Mouse (Mus musculus): Measurements from ENCODE around the gene Tbc1d32. TPM values are rescaled to one million over a fixed set of nuclear protein-coding genes. Genes with fewer than 3 reads are reported as not detected.
A peak's percentile ranks its signal among the peaks of the same experiment; 100 is the strongest.

The Tbc1d32 gene
- total RNA-seq, 2 experiments from 2014 or later: 1.4 to 1.9 TPM

DNA sequence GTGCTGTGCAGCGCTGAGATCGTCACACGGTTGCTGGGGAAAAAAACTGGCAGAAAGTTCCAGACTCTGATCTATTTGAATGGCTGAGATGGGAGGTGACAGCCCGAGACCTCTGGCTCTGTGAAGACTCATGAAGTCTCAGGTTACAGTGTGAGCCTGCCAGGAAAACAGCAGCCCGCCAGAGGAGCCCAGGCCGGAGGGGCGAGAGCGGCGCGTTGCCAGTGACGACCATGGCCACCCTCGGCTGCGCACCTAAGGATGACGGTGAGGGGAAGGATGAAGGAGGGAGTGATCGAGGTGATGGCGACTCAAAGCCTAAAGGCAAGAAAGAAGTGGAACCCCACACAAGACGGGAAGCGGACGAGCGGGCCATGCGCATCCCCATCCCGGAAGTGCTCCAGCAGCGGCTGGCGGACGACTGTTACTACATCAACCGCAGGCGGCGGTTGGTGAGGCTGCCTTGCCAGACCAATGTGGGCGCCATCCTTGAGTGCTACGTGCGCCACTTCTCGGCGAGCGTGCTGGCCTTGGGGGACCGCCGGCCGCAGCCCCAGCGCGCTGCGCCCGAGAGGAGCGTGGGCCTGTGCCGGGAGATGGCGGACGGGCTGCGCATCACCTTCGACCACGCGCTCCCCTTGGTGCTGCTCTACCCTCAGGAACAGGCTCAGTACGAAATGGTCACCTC, 113.4 kb downstream of the Tbc1d32 start:
- DNase-seq: peak; percentile 54

- no peak for DNase-seq
Measured at GRCm38 (mm10) chr10:56106996-56107334, 121.5 kb downstream of the Tbc1d32 start.

- peak; percentile 73 for DNase-seq
Measured at GRCm38 (mm10) chr10:56106333-56106995, 122.0 kb downstream of the Tbc1d32 start, which contains the start of gene Msl3l2. Gene Msl3l2, plus strand, starts transcription at chr10:56106917.

- no peak for DNase-seq
Measured at GRCm38 (mm10) chr10:56099641-56100310, 128.7 kb downstream of the Tbc1d32 start.

- DNase-seq: no peak
Measured at GRCm38 (mm10) chr10:56099126-56099525, 129.4 kb downstream of the Tbc1d32 start.

GRCm38 (mm10) chr10:56096757-56097156, 131.7 kb downstream of the Tbc1d32 start:
- no peak for DNase-seq

DNA sequence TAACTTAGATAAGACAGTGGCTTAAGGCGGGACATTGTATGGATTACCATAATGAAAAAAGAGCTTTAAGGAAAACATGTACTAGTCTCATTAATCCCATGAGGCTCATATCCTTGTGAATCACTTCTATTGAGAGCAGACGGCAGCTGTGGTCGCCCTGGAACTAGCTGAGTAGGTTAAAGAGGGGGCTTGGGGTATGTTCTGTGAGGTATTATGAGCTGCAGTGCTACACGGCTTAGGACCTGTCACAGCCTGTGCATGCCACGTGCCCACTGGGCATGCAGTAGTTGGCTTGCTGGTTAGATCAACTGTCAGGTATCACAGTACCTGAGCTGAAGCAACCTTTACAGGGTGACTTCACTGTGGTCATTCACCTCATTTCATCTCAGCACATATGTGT, 133.9 kb downstream of the Tbc1d32 start:
- no peak for DNase-seq

DNA sequence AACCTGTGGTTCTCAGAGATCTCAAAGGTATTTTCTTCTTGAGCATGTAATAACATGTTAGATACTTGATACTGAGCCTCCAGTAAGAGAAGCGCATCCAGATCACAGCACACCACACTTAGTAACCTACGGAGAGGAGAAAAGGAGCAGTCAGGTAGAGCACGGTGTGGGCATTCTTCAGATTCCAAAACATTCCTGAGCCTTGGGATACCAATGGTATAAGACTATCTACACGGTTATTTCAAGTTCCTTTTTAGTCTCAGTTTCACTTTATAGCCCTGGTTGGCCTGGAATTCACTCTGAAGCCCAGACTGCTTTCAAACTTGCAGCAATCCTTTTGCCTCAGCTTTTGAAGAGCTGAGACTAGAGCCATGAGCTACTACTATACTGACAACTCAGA, 138.8 kb downstream of the Tbc1d32 start:
- DNase-seq: no peak

- no peak for DNase-seq
Measured at GRCm38 (mm10) chr10:56062746-56063145, 165.7 kb downstream of the Tbc1d32 start.

DNA sequence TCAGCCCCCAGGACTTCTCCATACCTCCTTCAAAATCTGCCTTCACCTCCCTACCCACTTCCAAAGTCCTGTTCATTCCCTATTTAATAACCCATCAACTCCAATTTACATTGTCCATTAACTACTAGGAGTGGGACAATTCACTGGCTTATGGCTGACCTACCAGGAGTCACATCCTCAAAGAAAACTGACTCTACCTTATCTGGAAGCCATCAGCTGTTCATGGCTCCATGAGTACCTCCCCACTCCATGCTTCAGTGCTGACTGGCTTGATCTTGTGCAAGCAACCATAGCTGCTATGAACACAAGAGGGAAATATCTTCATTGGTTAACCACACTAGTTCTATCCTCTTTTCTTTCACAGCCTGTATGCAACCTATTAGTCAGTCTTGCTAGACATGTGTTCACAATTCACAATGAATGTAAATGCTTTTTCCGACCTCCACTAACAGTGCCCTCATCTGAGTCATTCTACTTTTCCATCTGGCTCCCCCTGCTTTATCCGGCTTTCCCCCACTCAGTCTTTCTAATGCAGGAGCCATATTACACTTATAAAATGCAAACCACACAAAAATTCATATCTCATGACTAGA, 167.2 kb downstream of the Tbc1d32 start:
- no peak for DNase-seq

DNA sequence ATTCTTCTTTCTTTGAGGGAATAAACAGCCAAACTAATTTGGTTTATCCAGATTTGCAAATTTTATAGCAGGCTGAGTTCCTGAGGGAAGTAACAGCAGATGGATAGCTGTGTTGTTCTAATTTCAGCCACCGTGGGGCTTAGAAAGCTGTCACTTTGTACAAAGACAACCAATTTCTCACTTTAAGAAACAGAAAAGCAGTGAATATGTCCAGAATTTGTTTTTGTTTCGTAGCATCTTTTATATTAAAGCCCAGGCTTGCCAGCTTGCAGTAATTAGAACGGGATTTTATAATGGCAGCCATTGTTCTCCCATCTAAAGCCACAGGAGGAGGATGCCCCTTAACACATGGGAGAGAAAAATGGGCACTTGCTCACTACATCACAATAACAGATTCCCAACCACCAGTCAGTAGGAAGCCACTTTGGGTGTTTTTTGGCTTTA, 169.5 kb downstream of the Tbc1d32 start:
- no peak for DNase-seq

- DNase-seq: no peak
Measured at GRCm38 (mm10) chr10:56025400-56025799, 203.1 kb downstream of the Tbc1d32 start.

DNA sequence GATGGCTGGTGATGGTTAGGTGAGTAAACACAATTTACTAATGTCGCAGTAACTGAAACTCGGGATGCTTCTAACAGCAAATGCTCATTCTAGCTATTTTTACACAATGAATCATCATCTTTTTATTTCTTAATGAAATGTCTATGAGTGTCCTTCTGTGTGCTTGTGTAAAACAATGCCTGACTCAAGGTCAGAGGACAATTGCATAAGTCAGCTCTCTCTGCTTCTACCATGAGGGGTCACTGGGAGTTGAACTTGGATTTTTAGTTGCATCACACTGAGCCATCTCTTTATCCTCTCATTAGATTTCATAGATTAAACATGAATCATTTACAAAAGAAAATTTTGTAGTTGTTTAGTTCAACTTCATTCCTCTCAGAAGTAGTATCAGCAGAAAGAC, 203.9 kb downstream of the Tbc1d32 start:
- DNase-seq: no peak

- DNase-seq: no peak
Measured at GRCm38 (mm10) chr10:55979898-55980521, 248.5 kb downstream of the Tbc1d32 start.

DNA sequence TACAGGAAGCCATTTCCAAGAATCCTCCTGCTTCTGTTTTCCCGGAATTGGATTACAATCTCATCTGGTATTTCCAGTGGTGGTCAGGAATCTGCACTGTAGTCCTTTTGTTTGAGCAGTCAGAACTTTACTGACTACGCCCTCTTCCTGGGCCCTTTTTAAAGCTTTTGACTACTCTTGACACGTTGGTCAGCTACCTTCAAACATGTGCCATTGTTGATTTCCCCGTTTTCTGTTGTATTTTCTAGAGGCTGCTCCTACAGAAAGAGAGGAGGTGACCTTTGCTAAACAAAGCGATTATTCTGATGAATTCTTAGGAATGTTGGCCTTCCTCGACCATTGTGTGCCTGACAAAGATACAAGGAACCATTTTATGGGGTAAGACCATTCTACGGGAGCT, 250.5 kb downstream of the Tbc1d32 start:
- no peak for DNase-seq

Other genes starting within 250 kb of the Tbc1d32 start
- 1 to 10 TPM in 1 of 2 experiments, under 1 TPM in 1; 0.90 to 1.2 TPM for gene Msl3l2, start 121.8 kb downstream of the Tbc1d32 start, total RNA-seq (2021)
- 10 to 100 TPM in 1 of 2 experiments, 1 to 10 TPM in 1; 9.7 to 13.6 TPM for gene Gja1, start 148.6 kb upstream of the Tbc1d32 start, total RNA-seq (2021)